Mouse (Mus musculus) activated CD4-positive, CD25-positive, alpha-beta regulatory T cell, adult 4 months (primary cell): ENCODE measurements around the gene Ptprr. TPM values are rescaled to one million over a fixed set of nuclear protein-coding genes. Genes with fewer than 3 reads are reported as not detected.

Experiments
- ATAC-seq: one replicate; pipeline ENCODE4 v1.8.0; 2017
- polyA plus RNA-seq, 2 experiments: library from polyadenylated mRNA; unstranded; fragments of 100-300 nt; shearing (Covaris generic); gene quantifications; one replicate each; pipeline ENCODE4 v1.2.1; 2017

Ptprr gene
- not detected for polyA plus RNA-seq

- ATAC-seq = no peak
Measured at GRCm38 (mm10) chr10:116017845-116018479, at the start of gene Ptprr. TSS of gene Ptprr (plus strand) at chr10:116018213.

- no peak for ATAC-seq
Measured at GRCm38 (mm10) chr10:115976345-115976744, 41.7 kb upstream of the Ptprr start.

- no peak for ATAC-seq
Measured at GRCm38 (mm10) chr10:115978992-115979391, 39.0 kb upstream of the Ptprr start.

- ATAC-seq = no peak
Measured at GRCm38 (mm10) chr10:115980018-115980417, 38.0 kb upstream of the Ptprr start.

GRCm38 (mm10) chr10:115984308-115984707 is 33.7 kb upstream of the Ptprr start:
- ATAC-seq = no peak

- ATAC-seq = no peak
Measured at GRCm38 (mm10) chr10:116001838-116002237, 16.2 kb upstream of the Ptprr start.

- no peak for ATAC-seq
Measured at GRCm38 (mm10) chr10:116006675-116007074, 11.3 kb upstream of the Ptprr start.

- no peak for ATAC-seq
Measured at GRCm38 (mm10) chr10:116018480-116018891, 473 bp downstream of the Ptprr start.

- no peak for ATAC-seq
Measured at GRCm38 (mm10) chr10:116019086-116019860, 1.3 kb downstream of the Ptprr start.

- ATAC-seq = no peak
Measured at GRCm38 (mm10) chr10:116021081-116021480, 3.1 kb downstream of the Ptprr start.

GRCm38 (mm10) chr10:116038150-116038549 is 20.1 kb downstream of the Ptprr start:
- ATAC-seq = no peak

GRCm38 (mm10) chr10:116075954-116076353 is 57.9 kb downstream of the Ptprr start:
- no peak for ATAC-seq

GRCm38 (mm10) chr10:116078636-116079035 is 60.6 kb downstream of the Ptprr start:
- no peak for ATAC-seq

- ATAC-seq = no peak
Measured at GRCm38 (mm10) chr10:116079396-116079795, 61.4 kb downstream of the Ptprr start.

- no peak for ATAC-seq
Measured at GRCm38 (mm10) chr10:116080841-116081240, 62.8 kb downstream of the Ptprr start.

- no peak for ATAC-seq
Measured at GRCm38 (mm10) chr10:116083965-116084364, 66.0 kb downstream of the Ptprr start.

GRCm38 (mm10) chr10:116096466-116096865 is 78.5 kb downstream of the Ptprr start:
- no peak for ATAC-seq

GRCm38 (mm10) chr10:116098470-116098869 is 80.5 kb downstream of the Ptprr start:
- ATAC-seq = no peak

GRCm38 (mm10) chr10:116108176-116108575 is 90.2 kb downstream of the Ptprr start:
- ATAC-seq = no peak

GRCm38 (mm10) chr10:116108730-116109129 is 90.7 kb downstream of the Ptprr start:
- ATAC-seq = no peak

- no peak for ATAC-seq
Measured at GRCm38 (mm10) chr10:116112868-116113267, 94.9 kb downstream of the Ptprr start.

- no peak for ATAC-seq
Measured at GRCm38 (mm10) chr10:116113867-116114474, 96.0 kb downstream of the Ptprr start, which contains the start of gene 4933416C03Rik. TSS of gene 4933416C03Rik (minus strand) at chr10:116113917.

- no peak for ATAC-seq
Measured at GRCm38 (mm10) chr10:116115881-116116677, 98.1 kb downstream of the Ptprr start.
